Mouse (Mus musculus): ENCODE results near the gene 5830473C10Rik. TPM values are rescaled to one million over a fixed set of nuclear protein-coding genes. Genes with fewer than 3 reads are reported as not detected.

Gene 5830473C10Rik
- total RNA-seq, 2 experiments from 2014 or later: 0.16 TPM; not detected in 1

Other genes with a start within 250 kb of the 5830473C10Rik start
- gene Ankrd17, start 194.5 kb upstream of the 5830473C10Rik start, total RNA-seq (2021): 100 to 1,000 TPM; 111 to 117 TPM
- gene Gm9958, start 193.9 kb upstream of the 5830473C10Rik start, total RNA-seq (2021): 1 to 10 TPM; 1.7 to 1.8 TPM
- gene Alb, start 100.2 kb upstream of the 5830473C10Rik start, total RNA-seq (2021): not detected
- gene Afp, start 70.4 kb upstream of the 5830473C10Rik start, total RNA-seq (2021): not detected
- not detected for gene Afm, start 42.2 kb upstream of the 5830473C10Rik start, total RNA-seq (2021)
- 1 to 10 TPM; 2.4 to 2.5 TPM for gene Rassf6, start 79.5 kb downstream of the 5830473C10Rik start, total RNA-seq (2021)
- under 1 TPM; 0.23 to 0.42 TPM for gene Cxcl5, start 198.3 kb downstream of the 5830473C10Rik start, total RNA-seq (2021)
- under 1 TPM; 0.46 to 0.63 TPM for gene Ppbp, start 207.4 kb downstream of the 5830473C10Rik start, total RNA-seq (2021)
- 1 to 10 TPM; 4.4 to 5.0 TPM for gene Pf4, start 211.3 kb downstream of the 5830473C10Rik start, total RNA-seq (2021)
- not detected for gene Cxcl3, start 225.0 kb downstream of the 5830473C10Rik start, total RNA-seq (2021)
- not detected for gene Cxcl15, start 233.4 kb downstream of the 5830473C10Rik start, total RNA-seq (2021)